Mouse (Mus musculus) MEL (cell line): ENCODE results near the gene Spcs2. TPM values are rescaled to one million over a fixed set of nuclear protein-coding genes. Genes with fewer than 3 reads are reported as not detected.

Experiments used
- DNase-seq: peaks from one replicate; pipeline ENCODE4 v3.0.0; 2011; ENCODE audit warnings: low read depth, low spot score
- H3K27ac ChIP-seq: 2 replicates; pipeline ENCODE4 v1.5.1; 2012; ENCODE audit warnings: low read depth, mild to moderate bottlenecking, control low read depth, low read length, moderate library complexity; ENCODE audit not compliant: control insufficient read depth
- H3K27me3 ChIP-seq, 2 experiments: fragments of 150-350 bp in 1 of 2; sonication (generic) in 1 of 2; 2 replicates each; pipeline ENCODE4 v1.6.1; 2012; ENCODE audit warnings: low read length in 2 of 2, mild to moderate bottlenecking in 2 of 2, improper control_type of control experiment in 1 of 2, moderate library complexity in 1 of 2; ENCODE audit not compliant: insufficient read depth in 2 of 2, control insufficient read depth in 1 of 2
- H3K36me3 ChIP-seq, 2 experiments: 2 replicates each; pipeline ENCODE4 v1.6.1; 2012 to 2014; ENCODE audit warnings: low read length in 2 of 2, improper control_type of control experiment in 1 of 2, inconsistent platforms in 1 of 2, mild to moderate bottlenecking in 1 of 2; ENCODE audit not compliant: insufficient read depth in 2 of 2, control insufficient read depth in 1 of 2
- H3K4me1 ChIP-seq, 2 experiments: fragments of 150-350 bp in 1 of 2; sonication (generic) in 1 of 2; 2 replicates each; pipeline ENCODE4 v1.6.1; 2012; ENCODE audit warnings: low read length in 2 of 2, improper control_type of control experiment in 1 of 2, mild to moderate bottlenecking in 1 of 2; ENCODE audit not compliant: insufficient read depth in 2 of 2, control insufficient read depth in 1 of 2
- H3K4me3 ChIP-seq, 2 experiments: fragments of 150-350 bp in 1 of 2; sonication (generic) in 1 of 2; 2 replicates each; pipeline ENCODE4 v1.5.1; 2012; ENCODE audit warnings: low read depth in 2 of 2, low read length in 2 of 2, mild to moderate bottlenecking in 2 of 2, moderate library complexity in 2 of 2, control low read depth in 1 of 2, improper control_type of control experiment in 1 of 2; ENCODE audit not compliant: control insufficient read depth in 1 of 2, insufficient read depth in 1 of 2
- H3K79me2 ChIP-seq: 2 replicates; pipeline ENCODE4 v1.6.1; 2012; ENCODE audit warnings: mild to moderate bottlenecking, low read length, moderate library complexity; ENCODE audit not compliant: control insufficient read depth, poor library complexity, insufficient read depth
- H3K9ac ChIP-seq: 2 replicates; pipeline ENCODE4 v1.6.1; 2012; ENCODE audit warnings: low read depth, mild to moderate bottlenecking, control low read depth, low read length, moderate library complexity; ENCODE audit not compliant: control insufficient read depth, poor library complexity, severe bottlenecking
- H3K9me3 ChIP-seq: fragments of 150-350 bp; sonication (generic); replicated peaks from 2 replicates; pipeline ENCODE4 v1.6.1; 2012; ENCODE audit warnings: mild to moderate bottlenecking, low read length, improper control_type of control experiment, moderate library complexity; ENCODE audit not compliant: insufficient read depth
- BHLHE40 ChIP-seq: IDR thresholded peaks from 2 replicates; pipeline ENCODE4 v1.6.1; 2012; ENCODE audit warnings: low read depth, mild to moderate bottlenecking, inconsistent platforms, low read length, improper control_type of control experiment, borderline replicate concordance
- CHD2 ChIP-seq: IDR thresholded peaks from 2 replicates; pipeline ENCODE4 v1.6.1; 2011; ENCODE audit warnings: low read length, improper control_type of control experiment
- CTCF ChIP-seq, 3 experiments: IDR thresholded peaks in 2 of 3; conservative IDR thresholded peaks in 1 of 3; 2 replicates each; pipeline ENCODE4 v1.5.1; 2011 to 2012; ENCODE audit warnings: low read length in 3 of 3, low read depth in 2 of 3, mild to moderate bottlenecking in 2 of 3, improper control_type of control experiment in 1 of 3, inconsistent platforms in 1 of 3, mixed read lengths in 1 of 3, moderate library complexity in 1 of 3; ENCODE audit not compliant: control insufficient read depth in 1 of 3, insufficient read depth in 1 of 3, poor library complexity in 1 of 3, severe bottlenecking in 1 of 3
- E2F4 ChIP-seq: IDR thresholded peaks from 2 replicates; pipeline ENCODE4 v1.6.1; 2011; ENCODE audit warnings: low read depth, low read length, improper control_type of control experiment, borderline replicate concordance
- ETS1 ChIP-seq: IDR thresholded peaks from 2 replicates; pipeline ENCODE4 v1.6.1; 2012; ENCODE audit warnings: low read depth, mild to moderate bottlenecking, inconsistent platforms, low read length, improper control_type of control experiment, moderate library complexity
- GABPA ChIP-seq: IDR thresholded peaks from 2 replicates; pipeline ENCODE4 v1.6.1; 2012; ENCODE audit warnings: low read depth, mild to moderate bottlenecking, inconsistent platforms, low read length, improper control_type of control experiment, moderate library complexity
- HCFC1 ChIP-seq: IDR thresholded peaks from 2 replicates; pipeline ENCODE4 v1.6.1; 2012; ENCODE audit warnings: low read depth, mild to moderate bottlenecking, inconsistent platforms, low read length, improper control_type of control experiment, moderate library complexity
- KAT2A ChIP-seq: conservative IDR thresholded peaks from 2 replicates; pipeline ENCODE4 v1.6.1; 2012; ENCODE audit warnings: low read depth, low read length, improper control_type of control experiment, inconsistent platforms
- NRF1 ChIP-seq: IDR thresholded peaks from 2 replicates; pipeline ENCODE4 v1.6.1; 2014; ENCODE audit warnings: low read depth, mild to moderate bottlenecking, inconsistent platforms, low read length, improper control_type of control experiment, moderate library complexity; ENCODE audit not compliant: poor library complexity, insufficient read depth, severe bottlenecking
- POLR2AphosphoS2 ChIP-seq: IDR thresholded peaks from 2 replicates; pipeline ENCODE4 v1.6.1; 2011; ENCODE audit warnings: low read length, improper control_type of control experiment
- RAD21 ChIP-seq: IDR thresholded peaks from 2 replicates; pipeline ENCODE4 v1.6.1; 2011; ENCODE audit warnings: mild to moderate bottlenecking, low read depth, low read length, improper control_type of control experiment
- SIN3A ChIP-seq: IDR thresholded peaks from 2 replicates; pipeline ENCODE4 v1.6.1; 2012; ENCODE audit warnings: low read length, improper control_type of control experiment, inconsistent platforms
- TBP ChIP-seq: IDR thresholded peaks from 2 replicates; pipeline ENCODE4 v1.8.0; 2011; ENCODE audit warnings: low read depth, low read length, improper control_type of control experiment
- TCF12 ChIP-seq: IDR thresholded peaks from 2 replicates; pipeline ENCODE4 v1.6.1; 2014; ENCODE audit warnings: low read depth, mild to moderate bottlenecking, inconsistent platforms, low read length, improper control_type of control experiment, moderate library complexity
- USF2 ChIP-seq, 2 experiments: IDR thresholded peaks; 2 replicates each; pipeline ENCODE4 v1.6.1; 2011 to 2012; ENCODE audit warnings: improper control_type of control experiment in 2 of 2, low read length in 2 of 2, borderline replicate concordance in 1 of 2, inconsistent platforms in 1 of 2, low read depth in 1 of 2, mild to moderate bottlenecking in 1 of 2; ENCODE audit not compliant: insufficient read depth in 1 of 2
- ZC3H11A ChIP-seq: IDR thresholded peaks from 2 replicates; pipeline ENCODE4 v1.6.1; 2012; ENCODE audit warnings: low read depth, mild to moderate bottlenecking, inconsistent platforms, low read length, improper control_type of control experiment
- ZNF384 ChIP-seq: IDR thresholded peaks from 2 replicates; pipeline ENCODE4 v1.6.1; 2012; ENCODE audit warnings: low read depth, mild to moderate bottlenecking, inconsistent platforms, low read length, improper control_type of control experiment
- polyA plus RNA-seq, 2 experiments: library from polyadenylated mRNA; stranded (reverse) in 1 of 2; unstranded in 1 of 2; fragments of >175 nt in 1 of 2; fragments of >200 nt in 1 of 2; gene quantifications; 2 replicates each; pipeline versions ENCODE4 v1.2.1 to v1.2.4; 2012; ENCODE audit warnings: low replicate concordance in 2 of 2, low read depth in 1 of 2; ENCODE audit not compliant: insufficient read length in 2 of 2, insufficient read depth in 1 of 2, missing spikeins in 1 of 2
- total RNA-seq: library from RNA; depleted of rRNA; stranded (reverse); fragments of 300-350 nt; gene quantifications from 2 replicates; pipeline ENCODE4 v1.2.3, GENCODE M21; 2012

Gene Spcs2
- total and polyA plus RNA-seq, 3 experiments: 152 to 241 TPM; not detected in 1

- Histone ChIP-seq H3K27ac (no peak overlapping the region), H3K27me3 (no peaks in the 10 kb centered on the region), H3K9ac (no peak overlapping the region), H3K4me1 (peaks cover 6 to 23% of the 10 kb centered on the region in 2 experiments; a peak in 3 of 4 replicates), H3K36me3 (peaks cover 0 to 8% of the 10 kb centered on the region in 2 experiments; a peak in 2 of 4 replicates), H3K4me3 (no peak overlapping the region), H3K79me2 (no peaks in the 10 kb centered on the region), H3K9me3 (no peaks in the 10 kb centered on the region)
- no peak for DNase-seq
- TF ChIP-seq HCFC1 (no peak), SIN3A (no peak), TCF12 (no peak), ZNF384 (no peak), BHLHE40 (no peak), POLR2AphosphoS2 (no peak), USF2 (IDR thresholded peaks at IDR 0.05; ENCODE audit: borderline replicate concordance in 1 of 2, insufficient read depth in 1 of 2, low read depth in 1 of 2, low read length in 2 of 2) (no peak), NRF1 (no peak), KAT2A (no peak), ETS1 (no peak), CHD2 (no peak), CTCF (IDR thresholded peaks at IDR 0.05 in 2 of 3, conservative IDR thresholded peaks at IDR 0.05 in 1 of 3; ENCODE audit: control insufficient read depth in 1 of 3, insufficient read depth in 1 of 3, low read depth in 2 of 3, low read length in 3 of 3, poor library complexity in 1 of 3, severe bottlenecking in 1 of 3) (no peak)
Observed at GRCm38 (mm10) chr7:99894478-99894877, 31.2 kb upstream of the Spcs2 start.

GRCm38 (mm10) chr7:99893967-99894366 is 30.7 kb upstream of the Spcs2 start:
- Histone ChIP-seq H3K4me1 (peaks cover 6 to 23% of the 10 kb centered on the region in 2 experiments; a peak in 3 of 4 replicates), H3K79me2 (no peaks in the 10 kb centered on the region), H3K4me3 (no peak overlapping the region)
- TF ChIP-seq CTCF (IDR thresholded peaks at IDR 0.05 in 2 of 3, conservative IDR thresholded peaks at IDR 0.05 in 1 of 3; ENCODE audit: control insufficient read depth in 1 of 3, insufficient read depth in 1 of 3, low read depth in 2 of 3, low read length in 3 of 3, poor library complexity in 1 of 3, severe bottlenecking in 1 of 3): no peak
- TF ChIP-seq TBP: no peak
- no peak for TF ChIP-seq ZC3H11A
- TF ChIP-seq E2F4: no peak
- no peak for TF ChIP-seq GABPA
- TF ChIP-seq RAD21: no peak
- no peak for TF ChIP-seq KAT2A
- no peak for TF ChIP-seq CHD2
- TF ChIP-seq, all 39 proteins: peak for 0
- no peaks in the 10 kb centered on the region for H3K9me3 ChIP-seq
- no peak overlapping the region for H3K27ac ChIP-seq
- H3K9ac ChIP-seq: no peak overlapping the region
- peaks cover 0 to 8% of the 10 kb centered on the region in 2 experiments; a peak in 2 of 4 replicates for H3K36me3 ChIP-seq
- DNase-seq: no peak
- H3K27me3 ChIP-seq: no peaks in the 10 kb centered on the region
